Mouse (Mus musculus) CH12.LX (cell line): ENCODE measurements at regions not wholly inside any gene's neighbourhood (a gene's known extent, or its start where the extent isn't known, plus 50 kb on each side); places are given as distances from the start of the nearest gene placed in this dataset.

Experiments used
- DNase-seq: peaks from one replicate; pipeline ENCODE4 v3.0.0-alpha.2; 2013; ENCODE audit errors: extremely low read depth
- H3K27ac ChIP-seq: 2 replicates; pipeline ENCODE4 v1.5.1; 2012; ENCODE audit warnings: low read depth, mild to moderate bottlenecking, control low read depth, moderate library complexity; ENCODE audit not compliant: insufficient read depth
- H3K27me3 ChIP-seq: replicated peaks from 2 replicates; pipeline ENCODE3; 2012; ENCODE audit warnings: inconsistent platforms
- H3K36me3 ChIP-seq, 2 experiments: replicated peaks in 1 of 2; 2 replicates each; pipeline versions ENCODE3 to v1.6.1; 2012; ENCODE audit warnings: inconsistent platforms in 1 of 2, low read length in 1 of 2, mild to moderate bottlenecking in 1 of 2, mixed read lengths in 1 of 2, moderate library complexity in 1 of 2; ENCODE audit not compliant: control insufficient read depth in 1 of 2, insufficient read depth in 1 of 2
- H3K4me1 ChIP-seq, 2 experiments: 2 replicates each; pipeline ENCODE4 v1.6.1; 2012; ENCODE audit warnings: inconsistent platforms in 1 of 2, moderate library complexity in 1 of 2; ENCODE audit not compliant: insufficient read depth in 2 of 2, control insufficient read depth in 1 of 2
- H3K4me2 ChIP-seq: 2 replicates; pipeline ENCODE4 v1.6.1; 2012; ENCODE audit warnings: low read depth, mild to moderate bottlenecking, control low read depth; ENCODE audit not compliant: poor library complexity, insufficient read depth, severe bottlenecking
- H3K4me3 ChIP-seq, 3 experiments: fragments of 150-350 bp in 1 of 3; sonication (generic) in 1 of 3; replicated peaks in 1 of 3; 2 replicates each; pipeline versions ENCODE3 to v1.5.1; 2011 to 2012; ENCODE audit warnings: low read depth in 2 of 3, low read length in 2 of 3, mild to moderate bottlenecking in 2 of 3, moderate library complexity in 2 of 3, control low read depth in 1 of 3, improper control_type of control experiment in 1 of 3, inconsistent platforms in 1 of 3, mixed read lengths in 1 of 3; ENCODE audit not compliant: poor library complexity in 1 of 3
- H3K79me2 ChIP-seq: replicated peaks from 2 replicates; pipeline ENCODE4 v1.6.1; 2012; ENCODE audit warnings: mild to moderate bottlenecking, moderate library complexity; ENCODE audit not compliant: control insufficient read depth, poor library complexity, insufficient read depth, severe bottlenecking; ENCODE audit errors: extremely low read depth
- H3K9ac ChIP-seq: 2 replicates; pipeline ENCODE4 v1.6.1; 2012; ENCODE audit warnings: low read depth, mild to moderate bottlenecking, control low read depth, moderate library complexity; ENCODE audit not compliant: insufficient read depth
- H3K9me3 ChIP-seq: replicated peaks from 2 replicates; pipeline ENCODE3; 2012; ENCODE audit warnings: low read length, inconsistent platforms, mixed read lengths
- CHD1 ChIP-seq: IDR thresholded peaks from 2 replicates; pipeline ENCODE4 v1.6.1; 2012; ENCODE audit warnings: low read depth, low read length, improper control_type of control experiment, inconsistent platforms
- CTCF ChIP-seq, 2 experiments: IDR thresholded peaks in 1 of 2; conservative IDR thresholded peaks in 1 of 2; 2 replicates each; pipeline ENCODE4 v1.5.1; 2011 to 2012; ENCODE audit warnings: low read depth in 2 of 2, low read length in 2 of 2, improper control_type of control experiment in 1 of 2, inconsistent platforms in 1 of 2, mild to moderate bottlenecking in 1 of 2, moderate library complexity in 1 of 2
- ELF1 ChIP-seq: IDR thresholded peaks from 2 replicates; pipeline ENCODE4 v1.6.1; 2014; ENCODE audit warnings: low read depth, mild to moderate bottlenecking, inconsistent platforms, low read length, improper control_type of control experiment
- ETS1 ChIP-seq: conservative IDR thresholded peaks from 2 replicates; pipeline ENCODE4 v1.6.1; 2012; ENCODE audit warnings: low read depth, mild to moderate bottlenecking, inconsistent platforms, low read length, improper control_type of control experiment, moderate library complexity
- GABPA ChIP-seq: IDR thresholded peaks from 2 replicates; pipeline ENCODE4 v1.6.1; 2012; ENCODE audit warnings: low read depth, low read length, improper control_type of control experiment, inconsistent platforms; ENCODE audit not compliant: insufficient replicate concordance
- HCFC1 ChIP-seq: IDR thresholded peaks from 2 replicates; pipeline ENCODE4 v1.6.1; 2012; ENCODE audit warnings: low read depth, mild to moderate bottlenecking, inconsistent platforms, low read length, improper control_type of control experiment
- JUN ChIP-seq: IDR thresholded peaks from 2 replicates; pipeline ENCODE4 v1.6.1; 2011; ENCODE audit warnings: low read depth, mild to moderate bottlenecking, low read length, improper control_type of control experiment, moderate library complexity; ENCODE audit not compliant: insufficient read depth
- MAX ChIP-seq: IDR thresholded peaks from 2 replicates; pipeline ENCODE4 v1.6.1; 2011; ENCODE audit warnings: low read length, improper control_type of control experiment
- MAZ ChIP-seq: IDR thresholded peaks from 2 replicates; pipeline ENCODE4 v1.6.1; 2012; ENCODE audit warnings: low read depth, mild to moderate bottlenecking, inconsistent platforms, low read length, improper control_type of control experiment, moderate library complexity
- MEF2A ChIP-seq: IDR thresholded peaks from 2 replicates; pipeline ENCODE4 v1.6.1; 2014; ENCODE audit warnings: low read depth, mild to moderate bottlenecking, inconsistent platforms, low read length, improper control_type of control experiment, borderline replicate concordance
- MXI1 ChIP-seq: IDR thresholded peaks from 2 replicates; pipeline ENCODE4 v1.6.1; 2011; ENCODE audit warnings: mild to moderate bottlenecking, low read depth, low read length, improper control_type of control experiment
- NELFE ChIP-seq: IDR thresholded peaks from 2 replicates; pipeline ENCODE4 v1.6.1; 2011; ENCODE audit warnings: low read depth, low read length, improper control_type of control experiment
- PAX5 ChIP-seq: IDR thresholded peaks from 2 replicates; pipeline ENCODE4 v1.6.1; 2012; ENCODE audit warnings: low read length, inconsistent platforms, mixed read lengths
- TBP ChIP-seq: conservative IDR thresholded peaks from 2 replicates; pipeline ENCODE4 v1.6.1; 2011; ENCODE audit warnings: low read depth, low read length, improper control_type of control experiment
- ZMIZ1 ChIP-seq: IDR thresholded peaks from 2 replicates; pipeline ENCODE4 v1.6.1; 2012; ENCODE audit warnings: low read depth, mild to moderate bottlenecking, inconsistent platforms, low read length, improper control_type of control experiment
- dilution Hi-C: fragments of 300-500 bp; cut with MboI; formaldehyde crosslinking; loops from 2 replicates; pipeline ENCODE4 v1.14.3; 2020; ENCODE audit warnings: low sequenced_read_pairs; ENCODE audit not compliant: extremely low pct_unique_long_range_greater_than_20kb, extremely low pct_ligation_motif_present
- in situ Hi-C: fragments of 300-500 bp; cut with MboI; formaldehyde crosslinking; loops from 3 replicates; pipeline ENCODE4 v1.14.3; 2019; ENCODE audit warnings: low sequenced_read_pairs, low pct_ligation_motif_present, low pct_unique_long_range_greater_than_20kb, mixed read lengths

- DNase-seq: no peak
- in situ Hi-C loops (no loop called here), dilution Hi-C loops (no loop called here)
- Histone ChIP-seq H3K27me3 (no peaks in the 10 kb centered on the region), H3K4me2 (no peak overlapping the region), H3K36me3 (no peaks in the 10 kb centered on the region), H3K9me3 (peaks cover 6% of the 10 kb centered on the region), H3K27ac (no peak overlapping the region), H3K4me3 (no peak overlapping the region), H3K9ac (no peak overlapping the region), H3K4me1 (no peaks in the 10 kb centered on the region), H3K79me2 (no peaks in the 10 kb centered on the region)
- no peak for TF ChIP-seq HCFC1
- TF ChIP-seq NELFE: no peak
- TF ChIP-seq JUN: no peak
- no peak for TF ChIP-seq ELF1
- TF ChIP-seq MEF2A: no peak
- TF ChIP-seq MXI1: no peak
- no peak for TF ChIP-seq ETS1
- TF ChIP-seq ZMIZ1: no peak
- TF ChIP-seq PAX5: no peak
- TF ChIP-seq GABPA: no peak
- no peak for TF ChIP-seq MAZ
- no peak for TF ChIP-seq TBP
- no peak for TF ChIP-seq CTCF (conservative IDR thresholded peaks at IDR 0.05 in 1 of 2, IDR thresholded peaks at IDR 0.05 in 1 of 2; ENCODE audit: low read depth in 2 of 2, low read length in 2 of 2)
- TF ChIP-seq MAX: no peak
- TF ChIP-seq CHD1: no peak
Observed at GRCm38 (mm10) chr8:71778916-71779315, 53.4 kb upstream of the Fcho1 start.
